Mouse (Mus musculus) G1E (cell line): Measurements from ENCODE around the gene Prkcsh.

Experiments
- CTCF ChIP-seq: IDR thresholded peaks from 2 replicates; pipeline ENCODE4 v1.5.1; 2012; ENCODE audit warnings: low read depth, low read length, inconsistent platforms, mixed read lengths
- GATA1 ChIP-seq: IDR thresholded peaks from 2 replicates; pipeline ENCODE4 v1.6.1; 2012; ENCODE audit warnings: borderline replicate concordance, low read length, inconsistent platforms, mixed read lengths
- GATA2 ChIP-seq: IDR thresholded peaks from 2 replicates; pipeline ENCODE4 v1.6.1; 2012; ENCODE audit warnings: low read depth, low read length, inconsistent platforms, borderline replicate concordance
- POLR2AphosphoS5 ChIP-seq: IDR thresholded peaks from 2 replicates; pipeline ENCODE4 v1.6.1; 2012; ENCODE audit warnings: low read depth, low read length, inconsistent platforms; ENCODE audit not compliant: insufficient replicate concordance
- TAL1 ChIP-seq: conservative IDR thresholded peaks from 2 replicates; pipeline ENCODE4 v1.6.1; 2012; ENCODE audit warnings: low read depth, low read length, inconsistent platforms, mixed read lengths

DNA sequence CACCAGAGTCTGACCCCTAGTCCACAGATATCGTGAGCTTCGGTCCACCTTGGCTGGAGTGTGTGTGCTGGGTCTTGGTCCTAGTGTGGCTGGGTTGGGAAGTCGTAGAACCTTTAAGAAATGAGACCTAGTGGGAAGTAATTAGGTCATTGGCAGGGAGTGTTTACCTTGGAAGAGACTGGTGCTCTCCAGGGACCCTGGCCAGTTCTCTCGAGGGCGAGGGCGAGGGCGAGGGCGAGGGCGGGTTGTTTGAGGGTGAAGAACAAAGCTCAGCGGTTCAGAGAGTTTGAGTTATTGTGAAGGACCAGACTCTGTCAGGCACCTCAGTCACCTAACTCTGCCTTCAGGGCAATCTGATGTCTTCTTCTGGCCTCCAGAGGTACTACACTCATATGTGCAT lies 35.2 kb downstream of the Prkcsh start:
- TF ChIP-seq CTCF = no peak
- TF ChIP-seq POLR2AphosphoS5 = no peak
- no peak for TF ChIP-seq GATA1
- no peak for TF ChIP-seq TAL1
- no peak for TF ChIP-seq GATA2
